Mouse (Mus musculus) heart, postnatal 4 days (tissue): ENCODE measurements around the gene Gm28047. TPM values are rescaled to one million over a fixed set of nuclear protein-coding genes. Genes with fewer than 3 reads are reported as not detected.

Experiments
- DNase-seq: peaks from one replicate; pipeline ENCODE4 v3.0.0; 2021
- total RNA-seq, 2 experiments: library from RNA; stranded (reverse); gene quantifications; 2 replicates each; pipeline ENCODE4 v1.2.3; 2021

Gm28047 gene
- total RNA-seq, 2 experiments from 2014 or later = 1.9 TPM; not detected in 1

DNA sequence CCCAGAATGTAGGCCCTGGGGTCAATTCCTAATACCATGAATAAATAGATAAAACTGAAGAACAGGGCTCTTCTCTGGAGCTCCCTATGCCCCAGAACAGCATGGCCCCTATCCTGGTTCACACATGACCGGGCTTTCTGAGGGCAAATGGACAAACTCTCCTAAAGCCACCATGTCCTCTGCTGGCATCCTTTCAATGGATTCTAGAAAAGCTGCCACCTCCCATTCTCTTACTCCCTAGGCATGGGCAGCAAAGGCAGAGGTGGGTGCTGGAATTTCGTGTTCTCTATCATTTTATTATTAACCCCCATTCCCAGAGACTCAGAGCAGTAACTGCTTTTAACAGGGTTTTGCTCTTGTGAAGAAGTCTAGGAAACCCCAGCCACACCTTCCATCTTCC, 109.6 kb downstream of the Gm28047 start:
- DNase-seq = no peak

DNA sequence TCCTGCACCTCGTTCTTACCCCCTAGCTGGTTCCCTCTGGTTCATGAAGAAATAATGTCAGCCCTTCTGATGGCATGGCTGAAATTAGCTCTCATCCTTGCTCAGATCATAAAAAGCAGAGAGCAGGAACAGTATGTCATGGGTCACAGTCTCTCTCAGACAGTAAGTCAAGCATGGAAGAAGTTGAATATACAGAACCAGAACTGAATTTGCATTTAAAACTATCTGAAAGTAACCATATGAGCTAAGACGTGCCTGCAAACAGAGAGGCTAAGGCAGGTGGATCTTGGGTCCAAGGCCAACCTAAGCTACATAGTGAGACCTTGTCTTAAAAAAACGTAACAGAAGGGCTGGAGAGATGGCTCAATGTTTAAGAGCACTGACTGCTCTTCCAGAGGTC, 111.9 kb downstream of the Gm28047 start:
- no peak for DNase-seq

DNA sequence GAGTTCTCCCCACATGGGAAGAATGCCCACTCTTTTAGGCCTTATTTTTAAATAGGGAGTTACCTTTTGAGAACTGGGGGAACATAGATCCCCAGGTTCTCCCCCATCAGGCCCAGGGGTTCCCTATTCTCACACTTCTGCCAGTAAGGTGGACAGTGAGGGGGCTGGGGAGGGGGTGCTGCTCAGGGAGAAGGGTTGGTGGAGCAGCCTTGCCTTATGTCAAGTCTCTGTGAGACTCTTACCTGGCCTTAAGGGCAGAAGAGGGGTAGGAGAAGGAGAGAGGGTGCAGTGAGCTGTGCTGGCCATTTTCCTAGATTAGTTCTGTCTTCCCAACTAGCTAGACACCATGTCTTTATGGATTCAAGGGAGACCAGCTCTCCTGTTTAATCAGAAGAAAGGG, 112.4 kb downstream of the Gm28047 start:
- no peak for DNase-seq

DNA sequence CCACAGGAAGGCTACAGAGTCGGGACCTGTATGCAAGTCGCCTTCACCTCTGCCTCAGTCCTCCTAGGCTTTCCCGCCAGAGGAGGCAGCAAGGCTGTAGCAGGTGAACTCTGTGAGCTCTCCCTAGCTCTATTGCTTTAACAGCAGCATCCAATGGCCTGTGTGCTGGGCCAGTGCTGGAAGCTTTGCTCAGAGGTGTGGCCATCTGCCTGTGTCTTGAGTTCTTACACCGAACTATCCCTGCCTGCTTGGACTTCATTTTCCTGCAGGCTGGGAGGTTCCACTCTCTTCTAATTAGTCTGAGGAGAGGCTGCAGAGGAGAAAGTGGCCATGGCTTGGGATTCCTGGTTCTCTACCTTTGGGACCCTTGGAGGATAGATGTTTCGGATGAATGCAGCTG, 112.9 kb downstream of the Gm28047 start:
- DNase-seq = no peak

DNA sequence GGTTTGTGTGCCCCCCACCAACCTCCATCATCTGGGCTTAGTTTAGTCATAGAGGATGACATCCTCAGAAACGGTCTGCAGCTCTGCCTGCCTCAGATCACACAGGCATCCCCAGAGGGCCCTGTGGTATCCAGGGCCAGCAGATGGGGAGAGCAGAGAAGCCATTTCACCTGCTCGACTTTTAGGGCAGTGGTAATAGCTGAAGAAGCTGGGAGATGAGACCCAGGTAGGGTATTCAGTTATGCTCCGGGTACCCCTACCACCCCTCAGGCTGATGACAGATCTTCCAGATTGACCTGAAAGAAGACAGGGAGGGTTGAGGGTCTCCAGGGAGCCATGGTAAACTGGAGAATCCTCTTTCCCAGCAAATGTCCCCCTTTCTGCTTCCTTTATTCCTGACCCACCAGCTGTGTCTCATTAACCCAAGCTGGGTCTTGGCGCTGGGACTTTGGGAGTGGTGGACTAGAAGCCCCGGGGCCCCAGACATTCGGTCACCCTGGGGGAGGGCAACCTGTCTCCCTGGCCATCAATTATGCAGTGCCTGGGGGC, 113.5 kb downstream of the Gm28047 start:
- no peak for DNase-seq

DNA sequence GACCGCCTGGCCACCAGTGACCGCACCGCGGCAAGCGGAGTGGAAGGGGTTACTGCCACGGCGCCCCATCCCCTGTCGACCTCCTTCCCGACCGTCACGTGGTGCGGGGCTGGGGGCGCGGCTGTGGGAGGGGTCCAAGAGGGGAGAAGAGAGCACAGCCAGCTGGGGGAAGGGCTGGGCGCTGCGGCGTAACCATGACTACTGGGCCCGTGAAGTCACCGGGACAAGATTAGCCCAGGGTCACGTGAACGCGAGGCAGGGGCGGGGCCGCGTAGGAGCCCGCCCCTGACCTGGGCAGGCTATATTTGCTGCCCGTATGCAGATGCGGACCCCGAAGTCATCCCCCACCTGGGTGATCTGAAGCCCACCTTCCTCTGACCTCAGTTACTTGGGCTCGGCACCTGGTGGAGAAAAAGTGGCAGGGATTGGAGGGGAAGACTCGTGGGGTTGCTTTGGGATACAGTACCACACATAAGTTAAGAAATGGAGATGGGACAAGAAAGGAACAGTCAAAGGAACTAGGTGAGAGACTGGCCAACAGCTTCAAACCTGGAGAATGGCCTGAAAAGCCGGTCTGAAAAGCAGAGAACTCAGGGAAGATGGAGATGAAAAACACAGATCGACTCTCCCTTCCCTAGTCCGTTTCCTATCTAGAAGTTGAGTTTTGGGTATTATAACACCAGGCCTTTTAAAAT, 114.1 kb downstream of the Gm28047 start:
- DNase-seq = peak; percentile 92

DNA sequence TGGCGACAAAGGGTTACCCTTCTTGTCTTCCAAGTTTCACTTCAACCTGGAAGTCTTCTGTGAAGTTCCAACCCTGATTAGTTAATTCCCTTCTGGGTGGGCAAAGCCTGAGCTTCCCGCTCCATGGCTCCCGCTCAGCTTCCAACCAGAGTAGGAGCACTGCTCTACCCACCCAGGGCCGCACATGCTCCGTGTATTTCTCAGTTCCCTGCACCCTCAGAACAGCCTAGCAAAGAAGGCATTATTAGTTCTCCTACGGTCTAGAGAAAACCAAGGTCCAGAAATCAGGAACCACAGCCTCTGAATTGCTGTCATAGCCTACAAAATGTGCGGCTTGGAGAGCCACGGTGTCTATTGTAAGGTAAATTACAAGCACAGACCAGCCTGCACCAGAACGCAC, 114.8 kb downstream of the Gm28047 start:
- no peak for DNase-seq

DNA sequence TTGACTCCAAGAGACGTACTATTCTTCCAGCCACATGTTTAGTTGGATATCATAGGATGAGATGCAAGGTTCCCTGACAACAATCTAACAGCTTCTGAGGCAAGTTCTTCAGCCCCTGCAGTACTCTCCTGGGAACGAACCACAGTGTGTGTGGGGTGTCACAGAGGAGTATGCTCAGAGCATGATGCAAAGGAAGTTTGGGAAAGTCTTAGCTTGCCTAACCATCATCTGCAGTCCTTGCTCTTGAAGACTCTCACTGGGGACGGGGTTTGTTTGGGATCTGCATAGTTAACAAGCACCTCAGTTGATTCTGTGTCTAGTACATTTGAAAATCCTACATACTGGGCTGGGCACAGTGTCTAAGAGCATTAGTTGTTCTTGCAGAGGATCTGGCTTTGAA, 116.5 kb downstream of the Gm28047 start:
- no peak for DNase-seq

DNA sequence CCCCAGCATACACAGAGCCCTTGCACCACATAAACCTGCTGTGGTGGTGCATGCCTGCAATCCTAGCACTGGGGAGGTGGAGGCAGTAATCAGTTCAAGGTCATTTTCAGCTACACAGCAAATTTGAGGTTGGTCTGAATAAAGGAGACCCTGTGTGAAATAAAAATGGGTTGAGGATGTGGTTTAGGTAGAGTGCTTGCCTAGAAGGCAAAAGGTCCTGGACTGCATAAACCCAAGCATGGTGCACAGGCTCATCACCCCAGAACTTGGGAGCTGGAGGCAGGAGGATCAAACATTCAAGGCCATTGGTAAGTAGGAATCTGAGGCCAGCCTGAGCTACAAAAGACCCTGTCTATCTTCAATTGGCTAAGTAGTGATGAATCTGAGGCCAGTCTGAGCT, 117.3 kb downstream of the Gm28047 start:
- no peak for DNase-seq

DNA sequence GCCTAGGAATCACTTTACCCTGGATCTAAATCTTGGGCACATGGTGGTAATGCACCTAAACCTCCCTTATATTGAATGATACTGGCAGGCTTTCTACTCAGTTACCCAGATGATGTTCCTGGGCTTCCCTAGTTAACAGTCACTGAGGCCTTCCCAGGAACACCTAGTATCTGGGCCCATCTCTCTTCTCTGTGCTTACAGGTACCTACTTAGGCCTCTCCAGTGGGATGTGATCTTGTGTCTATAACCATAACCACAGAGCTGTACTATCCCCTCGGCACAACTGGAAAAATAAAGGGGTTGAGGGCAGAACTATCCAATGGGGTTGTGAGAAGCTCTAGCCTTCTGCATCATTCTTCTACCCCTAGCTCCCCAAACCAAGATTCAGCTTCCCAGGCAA, 118.0 kb downstream of the Gm28047 start:
- DNase-seq = no peak

DNA sequence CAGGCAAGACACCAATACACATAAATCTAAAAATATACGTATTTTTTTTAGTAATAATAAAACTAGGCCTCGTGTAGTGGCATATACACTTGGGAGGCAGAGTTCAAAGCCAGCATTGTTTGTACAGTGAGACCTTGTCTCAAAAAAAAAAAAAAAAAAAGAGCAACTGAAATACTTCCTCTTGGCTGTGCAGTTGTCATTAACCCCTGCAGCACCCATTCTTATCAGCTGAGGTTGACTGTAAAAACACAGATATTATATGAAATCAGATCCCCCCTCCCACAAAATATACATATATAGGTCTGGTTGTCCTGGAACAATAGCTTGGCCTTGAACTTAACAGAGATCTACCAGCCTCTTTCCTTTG, 118.4 kb downstream of the Gm28047 start:
- DNase-seq = no peak

DNA sequence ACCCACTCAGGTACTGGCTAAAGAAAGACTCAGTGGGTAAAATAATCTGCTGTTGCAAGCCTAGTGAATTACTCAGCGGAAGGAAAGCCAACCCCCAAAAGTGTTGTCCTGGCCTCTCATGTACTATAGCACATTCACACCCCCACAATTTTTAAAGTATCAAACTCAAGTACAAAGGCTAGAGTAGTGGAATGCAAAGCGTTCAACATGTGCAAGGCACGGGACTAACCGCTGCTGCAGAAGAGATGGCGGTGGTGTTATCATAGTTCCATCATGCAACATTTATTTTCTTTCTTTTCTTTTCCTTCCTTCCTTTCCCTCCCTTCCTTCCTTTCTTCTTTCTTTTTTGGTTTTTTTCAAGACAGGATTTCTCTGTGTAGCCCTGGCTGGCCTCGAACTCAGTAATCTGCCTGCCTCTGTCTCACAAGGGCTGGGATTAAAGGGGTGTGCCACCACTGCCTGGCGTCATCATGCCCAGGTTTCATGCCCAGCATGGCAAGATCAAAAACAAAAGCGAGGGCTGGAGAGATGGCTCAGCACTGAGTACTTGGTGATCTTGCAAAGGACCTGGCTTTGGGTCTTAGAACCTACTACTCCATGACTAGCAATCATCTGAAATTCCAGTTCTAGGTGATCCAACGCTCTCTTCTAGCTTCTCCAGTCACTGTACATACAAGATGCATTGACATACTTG, 119.0 kb downstream of the Gm28047 start:
- no peak for DNase-seq

DNA sequence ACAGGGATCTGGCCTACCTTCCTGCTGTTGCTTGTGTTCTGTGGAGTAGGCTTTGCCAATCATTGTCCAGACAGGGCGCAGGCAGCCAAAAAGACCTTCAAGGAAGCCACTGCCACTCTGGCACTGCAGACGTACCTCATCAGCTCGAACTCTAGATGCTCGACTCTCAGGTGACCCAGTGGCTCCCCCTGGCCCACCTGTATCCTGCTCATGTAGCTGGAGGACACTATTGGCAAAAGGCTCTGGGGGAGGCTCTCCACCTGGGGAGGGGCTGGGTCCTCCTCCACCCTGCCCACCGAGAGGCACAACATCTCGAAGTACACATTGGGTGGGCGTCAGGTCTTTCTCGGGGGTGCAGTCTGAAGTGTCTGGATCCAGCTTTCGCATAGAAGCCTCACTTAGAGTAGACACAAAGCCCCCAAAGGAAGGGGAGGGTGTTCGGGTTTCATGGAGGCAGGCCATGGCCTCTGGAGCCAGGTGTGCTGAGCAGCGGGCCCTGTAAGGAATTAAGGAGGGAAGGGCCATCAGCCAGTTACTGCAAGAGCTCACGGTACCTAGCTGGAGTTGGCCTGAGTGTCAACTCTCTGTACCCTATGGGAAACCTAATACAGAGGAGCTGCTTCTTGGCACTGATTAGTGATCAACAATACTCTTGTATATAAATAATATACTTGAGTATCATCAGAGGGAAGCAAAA, 119.6 kb downstream of the Gm28047 start:
- no peak for DNase-seq

DNA sequence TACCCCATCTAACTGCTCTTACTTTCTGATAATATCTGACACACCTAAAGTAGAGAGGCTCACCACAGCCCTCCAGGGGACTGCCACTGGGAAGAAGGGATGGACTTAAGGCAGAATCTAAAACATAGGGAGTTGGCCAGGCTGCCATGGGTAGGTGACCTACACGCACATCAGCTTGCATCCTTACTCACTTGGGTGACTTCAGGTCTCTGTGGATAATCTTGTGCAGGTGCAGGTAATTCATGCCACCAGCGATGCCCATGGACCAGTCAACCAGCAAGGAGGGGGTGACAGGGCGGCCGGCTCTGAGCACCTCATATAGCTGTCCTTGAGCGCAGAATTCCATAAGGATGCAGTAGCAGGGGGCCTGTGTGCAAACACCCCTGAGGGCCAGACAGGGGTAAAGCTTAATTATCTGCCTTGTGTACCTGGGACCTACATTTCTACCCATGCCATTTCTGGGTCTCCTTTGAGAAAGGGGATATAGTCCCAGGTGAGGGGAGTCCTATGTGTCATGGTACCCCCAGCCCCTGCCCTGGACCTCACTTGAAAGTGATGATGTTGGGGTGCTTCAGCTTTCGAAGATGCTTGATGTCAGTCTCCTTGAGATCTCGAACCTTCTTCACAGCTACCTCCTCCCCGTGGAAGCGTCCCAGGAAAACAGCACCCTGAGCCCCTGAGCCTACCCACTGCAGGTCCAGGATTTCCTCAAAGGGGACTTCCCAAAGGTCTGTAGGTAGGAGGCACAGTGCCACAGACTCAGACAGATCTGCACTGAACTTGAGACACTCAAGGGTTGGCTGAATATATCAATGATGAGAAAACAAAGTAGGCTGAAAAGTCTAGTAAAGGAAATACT, 120.7 kb downstream of the Gm28047 start:
- no peak for DNase-seq

DNA sequence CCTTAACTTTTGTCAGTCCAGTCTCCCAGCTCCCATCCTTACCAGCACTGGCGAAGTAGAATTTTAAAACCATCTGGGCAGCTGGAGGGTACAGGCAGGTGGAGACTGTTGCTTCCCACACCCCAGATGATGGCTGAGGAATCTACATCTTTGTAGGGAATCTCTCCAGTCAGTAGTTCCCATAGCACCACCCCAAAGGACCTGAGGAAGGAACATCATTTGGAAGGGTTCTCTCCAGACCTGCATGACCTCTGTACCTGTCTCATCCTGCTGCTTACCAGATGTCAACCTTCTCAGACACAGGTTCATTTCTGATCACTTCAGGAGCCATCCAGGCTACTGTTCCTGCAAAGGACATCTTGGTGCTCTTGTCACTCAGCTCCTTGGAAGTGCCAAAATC, 121.4 kb downstream of the Gm28047 start, which contains the start of gene Gm10337:
Gene Gm10337 (plus strand): TSS at position 276 of the 400 bp plus-strand sequence.
- DNase-seq = no peak

DNA sequence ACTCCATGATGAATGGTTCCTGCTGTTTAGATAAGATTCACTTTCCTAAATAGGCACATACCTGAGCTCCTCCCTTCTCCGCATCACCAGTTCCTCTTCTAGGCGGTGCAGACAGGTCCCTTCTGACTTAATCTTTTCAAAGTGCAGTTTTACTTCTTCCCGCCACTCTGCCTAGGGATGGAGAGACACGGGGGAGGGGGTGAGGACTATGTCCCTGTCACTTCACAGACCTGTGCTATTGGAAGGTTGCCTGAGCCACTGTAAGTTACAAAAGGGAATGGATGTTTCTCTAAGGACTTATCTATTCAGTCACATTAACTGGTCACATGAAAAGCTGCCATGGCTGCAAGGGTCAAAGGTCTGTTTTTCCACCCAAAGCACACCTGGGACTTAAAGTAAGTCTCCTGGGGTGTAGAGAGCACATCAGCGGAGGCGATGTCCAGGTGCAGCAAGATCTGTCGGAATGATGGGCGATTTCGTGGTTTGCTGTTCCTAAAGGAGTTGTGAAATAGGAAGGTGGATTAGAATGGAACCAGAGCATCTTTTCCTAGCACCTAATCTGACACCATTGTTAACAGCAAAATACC, 122.5 kb downstream of the Gm28047 start:
- DNase-seq = no peak

DNA sequence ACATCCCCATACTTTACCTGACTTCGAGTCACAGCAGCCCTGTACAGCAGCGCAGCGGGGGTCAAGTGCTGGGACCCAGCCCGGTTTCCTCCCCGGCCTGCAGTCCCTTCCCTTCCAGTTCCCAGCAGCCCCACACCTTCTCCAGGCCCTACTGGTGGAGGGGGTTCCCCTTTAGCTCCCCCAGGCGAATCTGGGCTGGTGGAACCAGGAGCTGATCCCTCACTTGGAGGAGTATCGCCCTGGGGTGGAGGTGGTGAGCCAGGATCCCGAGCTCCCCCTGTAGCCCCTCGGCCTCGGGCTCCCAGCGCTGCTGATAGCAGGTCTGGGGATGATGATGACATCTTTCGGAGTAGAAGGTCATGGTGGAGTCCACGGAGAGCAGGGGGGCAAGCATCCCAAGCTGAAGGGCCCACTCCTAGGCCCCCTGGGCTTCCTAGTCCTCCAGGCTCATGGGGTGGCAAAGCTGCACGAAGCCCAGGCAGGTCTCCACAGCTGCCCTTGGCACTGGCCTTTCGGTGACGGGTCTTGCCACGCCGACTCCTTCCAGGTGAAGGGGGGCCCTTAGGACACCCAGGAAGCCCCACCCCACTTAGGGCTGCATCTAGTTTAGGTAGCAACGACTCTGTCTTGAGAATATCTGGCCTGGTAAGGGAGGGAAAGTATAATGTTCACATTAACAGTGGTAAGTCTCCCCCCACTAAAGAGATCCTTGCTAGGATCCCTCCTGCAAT, 123.6 kb downstream of the Gm28047 start:
- no peak for DNase-seq

DNA sequence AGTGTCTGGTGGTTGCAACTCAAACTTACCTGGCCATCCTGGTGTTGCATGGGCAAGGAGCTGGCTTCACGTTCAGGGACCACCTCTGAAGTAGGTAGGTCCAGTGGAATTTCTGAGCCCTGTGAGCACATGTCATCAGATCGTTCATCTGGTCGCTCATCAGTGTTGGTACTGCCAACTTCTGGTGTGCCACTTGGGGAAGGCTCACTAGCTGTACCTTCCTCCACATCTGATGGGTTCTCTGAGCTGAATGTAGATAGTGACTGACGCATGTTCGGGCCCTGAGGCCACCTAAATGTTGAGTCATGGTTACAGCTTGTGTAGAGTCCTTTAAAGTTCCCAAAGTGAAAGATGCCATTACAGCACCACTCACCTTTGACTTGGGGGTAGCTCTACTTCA, 124.4 kb downstream of the Gm28047 start:
- no peak for DNase-seq

DNA sequence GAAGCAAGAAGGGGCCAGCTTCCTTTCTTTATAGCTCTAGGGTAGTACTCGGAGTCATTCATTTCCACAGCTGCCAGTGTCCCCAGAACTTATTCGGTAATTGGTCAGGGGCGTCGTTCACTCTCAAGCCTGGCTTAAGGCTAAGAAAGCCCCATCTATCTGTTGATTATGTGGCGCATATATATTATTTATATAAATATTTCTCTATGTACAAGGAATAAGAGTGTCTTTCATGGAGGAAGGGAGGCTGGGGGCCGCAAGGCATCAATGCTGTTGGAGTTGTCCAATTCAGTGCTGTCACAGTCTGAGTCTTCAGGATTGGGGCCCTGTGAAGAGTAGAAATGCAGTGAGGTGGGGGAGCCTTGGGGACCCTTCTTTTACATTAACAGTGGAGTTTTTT, 125.0 kb downstream of the Gm28047 start:
- DNase-seq = no peak

DNA sequence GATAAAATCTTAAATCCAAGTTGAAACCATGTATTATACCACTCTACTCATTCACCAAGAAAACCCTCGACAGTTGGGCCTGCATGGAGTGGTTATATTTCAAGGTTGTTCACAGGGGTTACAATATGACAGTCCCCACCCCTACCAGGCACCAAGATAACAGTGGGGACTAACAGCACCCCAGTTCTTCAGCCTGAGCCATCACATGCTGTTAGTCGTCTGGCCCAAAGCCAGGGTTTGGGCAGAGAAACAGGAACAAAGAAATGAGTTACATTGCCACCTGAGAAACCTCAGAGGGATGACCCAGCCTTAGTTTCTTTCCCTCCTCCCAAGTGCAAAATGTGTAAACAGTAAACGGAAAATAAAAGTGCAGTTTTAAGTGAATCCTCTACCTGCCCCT, 125.5 kb downstream of the Gm28047 start:
- DNase-seq = no peak

DNA sequence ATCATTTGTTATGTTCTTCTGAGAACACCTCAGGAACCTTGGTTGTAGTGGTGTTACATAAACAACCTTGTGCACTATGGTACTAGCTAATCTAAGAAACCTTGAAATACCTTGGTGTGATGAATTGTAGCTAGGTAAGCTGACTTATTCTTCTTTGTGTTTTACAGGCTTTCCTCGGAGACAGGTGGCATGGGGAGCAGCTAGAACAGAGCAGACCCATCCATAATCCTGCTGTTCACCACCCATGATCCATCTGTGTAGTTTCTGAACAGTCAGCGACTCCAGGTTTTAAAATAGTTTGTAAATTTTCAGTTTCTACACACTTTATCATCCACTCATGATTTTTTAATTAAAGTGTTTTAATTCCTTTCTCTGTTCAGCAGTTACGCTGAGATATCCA, 126.5 kb downstream of the Gm28047 start:
- DNase-seq = no peak
